Mouse (Mus musculus) heart, adult 18-20 months (tissue): Measurements from ENCODE around the gene Slc25a41. TPM values are rescaled to one million over a fixed set of nuclear protein-coding genes. Genes with fewer than 3 reads are reported as not detected.

Source experiments
- DNase-seq, 2 experiments: peaks; one replicate each; pipeline ENCODE4 v3.0.0; 2021 to 2022; ENCODE audit warnings: mixed read lengths in 1 of 2
- total RNA-seq, 2 experiments: library from RNA; stranded (reverse); gene quantifications; 2 replicates each; pipeline ENCODE4 v1.2.3; 2021

Slc25a41 gene
- total RNA-seq, 2 experiments from 2014 or later, result not detected

DNA sequence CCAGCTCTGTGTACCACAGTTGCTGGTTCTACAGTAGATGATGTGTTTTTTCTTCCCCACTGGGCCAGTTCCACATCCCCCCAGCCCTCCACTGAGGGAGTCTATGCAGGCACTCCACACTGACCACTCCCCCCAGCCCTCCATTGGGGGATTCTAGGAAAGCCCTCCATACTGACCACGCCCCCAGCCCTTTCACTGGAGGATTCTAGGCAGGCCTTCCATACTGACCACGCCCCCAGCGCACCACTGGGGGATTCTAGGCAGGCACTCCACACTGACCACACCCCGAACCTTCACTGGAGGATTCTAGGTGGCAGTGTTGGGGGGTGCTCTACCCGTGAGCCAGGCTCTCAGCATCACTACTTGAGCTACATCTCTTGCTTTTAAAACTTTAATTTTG, 6.0 kb upstream of the Slc25a41 start:
- no peak for DNase-seq

- no peak for DNase-seq
Measured at GRCm38 (mm10) chr17:57038978-57039377, 2.5 kb downstream of the Slc25a41 start.

- no peak for DNase-seq
Measured at GRCm38 (mm10) chr17:57032854-57033253, 8.6 kb downstream of the Slc25a41 start.

DNA sequence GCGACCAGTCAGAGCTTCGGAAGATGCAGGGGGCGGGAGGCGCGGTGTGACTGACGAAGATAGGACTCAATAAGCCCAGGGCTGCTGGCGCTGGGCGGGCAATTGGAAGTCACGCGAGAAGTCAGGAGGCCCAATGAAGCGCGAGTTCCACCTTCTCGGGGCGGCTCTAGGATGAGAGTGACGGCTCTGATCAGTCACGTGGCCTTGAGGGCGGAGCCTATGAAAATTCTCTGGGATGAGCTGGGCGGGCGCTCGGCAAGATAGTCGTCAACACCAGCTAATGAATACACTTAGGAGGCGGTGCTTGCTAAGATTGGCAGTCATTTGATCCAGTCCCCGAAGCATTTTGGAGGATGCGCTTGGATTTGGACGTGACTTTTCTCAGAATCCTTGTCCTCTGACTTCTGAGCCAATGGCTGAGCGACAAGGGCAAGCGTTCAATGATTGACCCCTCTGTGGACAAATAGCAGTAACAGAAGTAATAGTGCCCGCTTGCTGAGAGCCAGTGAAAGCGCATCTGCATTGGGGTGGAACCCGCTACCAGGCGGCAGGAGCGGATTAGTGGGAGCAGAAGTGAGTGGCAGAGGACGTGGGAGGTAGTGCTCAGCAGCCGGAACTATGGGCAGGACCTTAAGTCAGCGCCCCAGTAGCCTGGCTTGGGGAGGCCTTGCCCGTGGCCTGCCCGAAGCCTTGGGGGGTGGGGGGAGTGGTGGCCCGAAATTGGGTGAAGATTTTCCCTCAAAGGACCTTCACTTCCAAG, 9.6 kb downstream of the Slc25a41 start:
- DNase-seq, result peak; percentile 100

GRCm38 (mm10) chr17:57030931-57031660, 10.4 kb downstream of the Slc25a41 start, which contains the start of gene Khsrp:
Gene Khsrp, minus strand, starts transcription at chr17:57031522.
- DNase-seq, result peak in 1 of 2 experiments; percentile 17

DNA sequence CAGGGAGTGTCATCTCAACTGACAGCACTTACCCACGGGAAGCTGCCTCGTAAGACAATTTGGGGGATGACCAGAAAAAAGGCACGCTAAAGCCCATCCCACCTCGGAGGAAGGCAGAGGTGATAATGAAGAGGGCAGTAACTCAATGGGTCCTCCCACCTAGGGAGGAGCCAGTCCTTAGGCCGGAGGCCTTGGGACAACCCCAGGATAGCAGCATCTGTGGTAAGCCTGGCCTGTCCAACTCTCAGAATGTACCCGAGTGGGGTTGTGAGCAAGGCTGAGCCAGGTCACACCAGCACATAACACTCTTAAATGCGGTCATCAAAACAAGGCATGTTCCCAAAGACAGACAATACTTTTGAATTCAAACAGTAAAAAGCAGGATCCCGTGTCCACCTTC, 11.8 kb downstream of the Slc25a41 start:
- DNase-seq, result peak in 1 of 2 experiments; percentile 32

DNA sequence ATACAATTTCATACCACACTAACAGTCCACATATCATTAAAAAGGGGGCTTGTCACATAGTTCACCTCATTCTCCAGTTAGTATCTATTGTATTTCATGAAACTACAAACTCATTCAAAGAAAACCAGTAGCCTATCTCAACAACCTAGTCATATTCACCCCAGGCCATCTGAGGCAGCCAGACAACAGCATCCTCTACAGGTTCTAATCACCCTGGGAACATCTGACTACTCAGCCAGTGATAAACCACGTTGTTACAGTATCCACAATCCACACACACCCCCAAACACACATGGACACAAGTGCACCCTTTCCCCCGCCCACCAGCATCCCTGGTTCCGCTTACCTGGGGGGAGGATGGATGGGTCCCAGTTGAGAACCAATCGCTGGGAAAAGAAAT, 14.0 kb downstream of the Slc25a41 start:
- DNase-seq, result no peak

DNA sequence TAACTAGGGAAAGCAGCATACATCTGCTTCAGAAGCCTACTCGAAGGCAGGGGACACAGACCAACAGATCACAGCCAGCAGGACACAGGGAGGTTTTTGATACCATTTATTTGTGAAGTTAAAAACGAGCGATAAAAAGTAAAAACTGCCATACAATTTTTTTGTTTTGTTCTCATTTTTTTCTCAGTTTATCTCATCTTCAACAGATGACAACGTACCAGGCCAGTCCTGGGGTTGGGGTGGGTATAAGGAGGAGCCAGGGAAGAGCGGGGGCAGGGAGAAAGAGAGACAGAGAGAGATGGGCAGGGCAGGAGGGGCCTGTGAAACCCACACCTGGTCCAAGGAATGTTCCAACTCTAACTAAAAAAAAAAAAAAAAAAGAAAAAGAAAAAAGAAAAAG, 20.5 kb downstream of the Slc25a41 start:
- no peak for DNase-seq

DNA sequence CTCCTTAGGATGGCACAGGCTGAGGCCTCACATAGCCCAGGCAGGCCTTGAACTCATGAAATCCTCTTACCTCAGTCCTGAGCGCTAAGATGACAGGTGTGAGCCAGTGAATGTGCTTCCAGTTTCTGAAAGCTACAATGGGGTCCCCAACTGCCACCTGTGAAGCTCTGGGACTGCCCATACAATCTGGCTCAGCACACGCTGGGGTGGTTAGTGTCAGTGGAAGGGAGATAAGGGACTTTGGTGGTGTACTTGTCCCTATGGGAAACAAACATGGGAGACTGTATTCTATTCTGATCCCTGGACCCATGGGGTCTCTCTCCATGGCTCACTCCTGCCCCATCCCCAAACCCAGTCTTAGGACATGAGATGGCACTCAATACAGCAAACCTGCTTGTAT, 21.8 kb downstream of the Slc25a41 start:
- DNase-seq, result no peak

GRCm38 (mm10) chr17:57012245-57012795, 29.1 kb downstream of the Slc25a41 start:
- DNase-seq, result no peak

DNA sequence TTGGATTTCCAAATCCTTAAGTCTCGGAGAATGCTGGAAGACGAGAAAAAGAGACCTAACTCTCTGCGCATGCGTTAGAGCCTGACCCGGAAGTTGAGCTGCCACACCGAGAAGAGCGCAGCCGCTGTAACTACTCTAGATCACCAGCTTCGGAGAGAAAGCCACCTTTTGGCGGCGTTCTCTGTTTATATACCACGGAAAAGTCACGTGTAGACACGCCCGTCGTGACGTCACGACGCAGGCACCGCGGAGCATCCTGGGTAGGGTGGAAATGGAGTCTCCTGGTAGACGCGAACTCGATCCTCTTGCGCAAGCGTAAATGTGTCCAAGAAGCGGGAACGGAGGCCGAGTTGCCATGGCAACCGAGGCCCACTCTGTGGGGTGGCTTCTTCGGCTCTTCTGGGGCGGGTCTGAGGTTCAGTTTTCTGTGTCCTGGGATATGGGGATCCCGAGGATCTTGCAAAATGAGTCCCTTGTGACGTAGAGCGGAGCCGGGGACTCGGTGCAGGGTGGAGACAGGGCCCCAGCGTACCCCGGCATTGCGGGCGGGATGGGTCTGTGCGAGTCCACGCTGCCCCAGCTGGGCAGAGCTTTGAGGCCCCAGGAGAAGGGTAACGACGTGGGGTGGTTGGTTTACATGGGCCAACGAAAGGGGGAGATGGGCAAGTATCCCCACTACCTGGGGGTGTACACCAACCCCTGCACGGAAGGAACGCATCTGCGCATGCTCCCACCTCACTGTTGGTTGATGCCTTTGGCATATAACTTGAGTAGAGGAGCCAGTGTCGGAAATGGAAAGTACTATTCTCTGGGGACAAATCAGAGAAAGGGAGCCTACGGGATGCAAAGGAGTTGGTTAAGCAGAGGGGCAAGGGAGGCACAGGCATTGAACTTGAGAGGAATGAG, 30.0 kb downstream of the Slc25a41 start, which contains the start of the genes Gtf2f1 and Gm17949:
Gene Gtf2f1 (minus strand): TSS at position 53 of the 906 bp plus-strand sequence.
Gene Gm17949 (plus strand): TSS at position 234 of the 906 bp plus-strand sequence.
- DNase-seq, result peak; percentile 95

GRCm38 (mm10) chr17:57010911-57011235, 30.6 kb downstream of the Slc25a41 start:
- no peak for DNase-seq

GRCm38 (mm10) chr17:57007137-57007905, 34.1 kb downstream of the Slc25a41 start:
- no peak for DNase-seq

GRCm38 (mm10) chr17:57003994-57004393, 37.5 kb downstream of the Slc25a41 start:
- DNase-seq, result no peak

DNA sequence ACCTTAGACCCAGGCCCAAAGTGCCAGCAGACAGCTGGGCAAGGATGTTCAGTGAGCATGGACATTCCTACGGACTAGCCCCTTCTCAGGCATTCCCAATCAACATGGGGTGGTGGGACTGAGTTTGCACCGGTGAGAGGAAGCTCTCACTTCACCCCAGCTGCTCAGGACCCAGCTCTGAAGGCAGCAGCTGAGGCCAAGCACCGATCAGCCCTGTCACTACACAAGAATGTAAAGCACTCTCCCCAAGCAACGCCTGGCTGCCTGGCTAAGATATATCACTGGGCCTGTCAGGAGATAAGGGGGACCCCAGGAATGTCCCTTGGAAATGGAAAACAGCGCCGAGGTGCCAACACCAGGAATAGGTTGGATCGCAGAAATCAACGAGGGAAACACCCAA, 40.2 kb downstream of the Slc25a41 start:
- DNase-seq, result no peak

DNA sequence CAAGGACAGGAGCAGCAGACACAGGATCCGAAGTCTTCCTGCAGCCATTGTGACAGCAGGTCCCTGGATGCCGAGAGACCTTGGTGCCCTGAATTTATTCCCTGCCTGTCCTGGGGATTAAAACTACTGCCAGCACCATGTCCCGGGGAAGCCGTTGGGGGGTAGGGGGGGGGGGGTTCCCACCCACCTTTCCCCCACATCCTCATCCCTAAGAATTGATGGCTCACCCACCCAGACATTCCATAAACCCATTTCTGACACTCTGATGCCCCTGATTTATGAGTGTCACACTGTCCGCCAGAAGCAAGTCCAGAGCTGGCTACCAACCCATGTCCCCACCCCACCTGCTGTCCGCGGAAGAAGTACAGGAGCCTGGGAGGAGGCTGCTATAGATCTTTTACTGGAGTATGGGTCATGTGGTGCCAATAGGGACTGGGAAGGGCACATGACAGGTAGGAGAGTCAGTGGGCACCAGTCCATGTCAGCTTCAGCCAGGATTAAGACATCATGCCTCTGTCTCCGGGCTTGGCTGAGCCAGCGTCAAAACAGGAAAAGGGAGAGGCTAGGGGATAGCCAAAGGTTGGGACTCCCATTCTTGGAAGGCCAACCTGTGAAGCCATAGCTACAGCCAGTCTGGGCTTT, 41.4 kb downstream of the Slc25a41 start, which contains the start of gene Pspn:
Gene Pspn (minus strand): TSS at position 51 of the 642 bp plus-strand sequence.
- DNase-seq, result peak in 1 of 2 experiments; percentile 31

DNA sequence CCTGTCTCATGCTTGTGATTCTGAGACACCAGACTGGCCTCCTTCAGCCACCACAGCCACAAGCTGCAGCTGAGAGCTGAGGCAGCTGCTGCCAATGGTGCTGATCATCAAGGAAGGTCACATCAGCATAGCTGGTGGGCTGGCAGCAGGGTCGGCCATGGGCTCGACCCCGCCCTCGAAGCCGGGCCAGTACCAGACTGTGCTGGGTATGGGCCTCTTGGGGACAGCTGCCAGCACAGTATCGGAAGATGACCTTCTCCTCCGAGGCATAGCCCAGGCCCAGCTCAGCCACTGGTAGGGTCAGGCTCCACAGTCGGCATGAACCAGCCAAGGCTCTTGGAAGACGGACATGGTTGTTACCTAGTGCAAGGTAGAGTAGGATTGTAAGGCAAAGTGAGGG, 42.0 kb downstream of the Slc25a41 start:
- DNase-seq, result no peak

GRCm38 (mm10) chr17:56997029-56997667, 44.3 kb downstream of the Slc25a41 start, which contains the start of gene Alkbh7:
Gene Alkbh7, plus strand, starts transcription at chr17:56997339.
- peak; percentile 96 to 99 for DNase-seq

DNA sequence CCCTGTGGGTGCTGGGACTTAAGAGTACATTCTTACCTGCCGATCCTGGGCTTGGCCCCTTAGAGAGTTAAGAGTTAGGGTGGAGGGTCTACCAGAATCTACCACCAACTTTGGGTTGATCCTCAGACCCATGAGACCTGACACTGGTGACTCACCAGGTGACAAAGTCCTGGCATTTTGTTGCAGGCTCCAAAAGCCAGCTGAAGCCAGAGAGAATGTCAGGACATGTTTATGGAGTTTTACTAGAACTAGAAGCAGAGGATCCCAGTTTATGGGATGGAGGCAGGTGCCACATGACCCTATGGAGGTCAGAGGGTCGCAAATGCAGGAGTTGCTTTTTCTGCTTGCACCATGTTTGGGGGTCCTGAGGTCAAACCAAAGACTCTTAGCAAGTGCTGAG, 44.9 kb downstream of the Slc25a41 start:
- peak in 1 of 2 experiments; percentile 22 for DNase-seq

GRCm38 (mm10) chr17:56995046-56995445, 46.4 kb downstream of the Slc25a41 start:
- no peak for DNase-seq
